Mouse (Mus musculus): ENCODE measurements around the gene Omg.

DNA sequence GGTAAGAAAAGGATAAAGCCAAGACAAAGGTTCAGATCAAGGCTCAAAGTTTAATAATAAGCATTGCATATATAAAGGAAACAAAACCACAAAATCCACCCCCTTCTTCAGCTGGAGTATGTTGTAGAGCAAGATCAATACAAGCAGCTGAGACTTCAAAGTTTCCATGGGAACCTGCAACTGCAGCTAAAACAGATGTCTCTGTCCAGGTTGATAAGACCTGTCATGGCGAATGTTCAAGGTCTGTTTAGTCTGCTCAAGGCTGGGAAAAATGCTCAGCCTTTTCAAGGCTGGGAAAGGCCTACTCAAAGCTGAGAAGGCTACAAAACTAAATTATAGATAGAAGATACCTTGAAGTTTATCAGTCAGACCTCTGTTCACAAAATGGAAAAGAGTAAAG lies 48.7 kb upstream of the Omg start:
- TF ChIP-seq ZC3H11A (IDR thresholded peaks at IDR 0.05; ENCODE audit: borderline replicate concordance, low read depth, low read length) (no peak), ZNF384 (IDR thresholded peaks at IDR 0.05; ENCODE audit: low read depth, low read length) (no peak), CHD2 (IDR thresholded peaks at IDR 0.05; ENCODE audit: low read depth, low read length) (no peak)
